Mouse (Mus musculus) limb, embryonic 13.5 days (tissue): ENCODE measurements around the gene Fsd1. TPM values are rescaled to one million over a fixed set of nuclear protein-coding genes. Genes with fewer than 3 reads are reported as not detected.

Source experiments
- ATAC-seq: fragments of 200-750 bp; cut with Nextera tagmentation; 2 replicates; pipeline ENCODE4 v1.8.0; 2017; ENCODE audit warnings: low read depth, moderate number of reproducible peaks, moderate TSS enrichment; ENCODE audit not compliant: low FRiP score
- H3K27ac ChIP-seq: fragments of 300-500 bp; sonication (generic); 2 replicates; pipeline ENCODE4 v1.5.1; 2015; ENCODE audit warnings: inconsistent platforms, mild to moderate bottlenecking, moderate library complexity
- H3K27me3 ChIP-seq: fragments of 300-500 bp; sonication (generic); 2 replicates; pipeline ENCODE4 v1.6.1; 2015; ENCODE audit warnings: mild to moderate bottlenecking, inconsistent platforms
- H3K36me3 ChIP-seq: fragments of 300-500 bp; sonication (generic); 2 replicates; pipeline ENCODE4 v1.6.1; 2015; ENCODE audit warnings: inconsistent platforms, mild to moderate bottlenecking, moderate library complexity
- H3K4me1 ChIP-seq: fragments of 300-500 bp; sonication (generic); 2 replicates; pipeline ENCODE4 v1.6.1; 2015; ENCODE audit warnings: inconsistent platforms
- H3K4me2 ChIP-seq: fragments of 300-500 bp; sonication (generic); replicated peaks from 2 replicates; pipeline ENCODE4 v1.6.1; 2015; ENCODE audit warnings: inconsistent platforms, mild to moderate bottlenecking, moderate library complexity
- H3K4me3 ChIP-seq: fragments of 300-500 bp; sonication (generic); 2 replicates; pipeline ENCODE4 v1.5.1; 2015; ENCODE audit warnings: moderate library complexity, mild to moderate bottlenecking, inconsistent platforms
- H3K9ac ChIP-seq: fragments of 300-500 bp; sonication (generic); 2 replicates; pipeline ENCODE4 v1.6.1; 2015; ENCODE audit warnings: mild to moderate bottlenecking, inconsistent platforms
- H3K9me3 ChIP-seq: fragments of 300-500 bp; sonication (generic); 2 replicates; pipeline ENCODE4 v1.6.1; 2016; ENCODE audit warnings: inconsistent platforms
- WGBS: fragments of 180-500 bp; shearing (Covaris S2); methylation state at CpG from one replicate; pipeline ENCODE4 v1.1.7; 2015; 5-methylcytosine and 5-hydroxymethylcytosine counted together
- polyA plus RNA-seq: library from polyadenylated mRNA; unstranded; fragments of >200 nt; fragmentation: Nextera tagmentation; extraction: Ambion mirVana; gene quantifications from 2 replicates; pipeline ENCODE4 v1.2.1, GENCODE M21; 2015

Fsd1 gene
- polyA plus RNA-seq, 1 experiment from 2014 or later = 36.4 TPM

- WGBS = 1% methylated on average over 26 of the region's 26 CpGs
- Histone ChIP-seq H3K36me3 (peaks cover 6% of the 10 kb centered on the region), H3K27ac (no peak overlapping the region), H3K9ac (peak overlapping the region; percentile 62), H3K4me2 (peak overlapping the region; percentile 80), H3K4me1 (peaks cover 29% of the 10 kb centered on the region), H3K4me3 (peak overlapping the region; percentile 51), H3K27me3 (peaks cover 34% of the 10 kb centered on the region), H3K9me3 (no peaks in the 10 kb centered on the region)
- no peak for ATAC-seq
Measured at GRCm38 (mm10) chr17:55956129-55956528, 30.2 kb upstream of the Fsd1 start.

- peaks cover 10% of the 10 kb centered on the region for H3K36me3 ChIP-seq
- peaks cover 32% of the 10 kb centered on the region for H3K27me3 ChIP-seq
- peaks cover 29% of the 10 kb centered on the region for H3K4me1 ChIP-seq
- H3K27ac ChIP-seq = no peak overlapping the region
- H3K9me3 ChIP-seq = no peaks in the 10 kb centered on the region
- peak overlapping the region; percentile 62; the same call in 1 of the 2 replicates for H3K9ac ChIP-seq
- peak overlapping the region; percentile 51 for H3K4me3 ChIP-seq
- no peak for ATAC-seq
- peak overlapping the region; percentile 80 for H3K4me2 ChIP-seq
- 34% methylated on average over 6 of the region's 6 CpGs for WGBS
Measured at GRCm38 (mm10) chr17:55956591-55956990, 29.7 kb upstream of the Fsd1 start.

- H3K9ac ChIP-seq = peak overlapping the region; percentile 4; the same call in 1 of the 2 replicates
- H3K36me3 ChIP-seq = peaks cover 16% of the 10 kb centered on the region
- H3K27me3 ChIP-seq = peaks cover 30% of the 10 kb centered on the region
- H3K4me3 ChIP-seq = no peak overlapping the region
- 13% methylated on average over 9 of the region's 9 CpGs for WGBS
- peaks cover 29% of the 10 kb centered on the region for H3K4me1 ChIP-seq
- H3K27ac ChIP-seq = no peak overlapping the region
- no peak for ATAC-seq
- no peaks in the 10 kb centered on the region for H3K9me3 ChIP-seq
- peak overlapping the region; percentile 80; the same call in 1 of the 2 replicates for H3K4me2 ChIP-seq
Measured at GRCm38 (mm10) chr17:55957168-55957567, 29.1 kb upstream of the Fsd1 start.

- WGBS = 80% methylated on average over 13 of the region's 13 CpGs
- Histone ChIP-seq H3K9ac (peak overlapping the region; percentile 70), H3K9me3 (no peaks in the 10 kb centered on the region), H3K36me3 (peaks cover 20% of the 10 kb centered on the region), H3K4me2 (peak overlapping the region; percentile 78), H3K4me3 (peak overlapping the region; percentile 51), H3K27ac (peak overlapping the region; percentile 65; the same call in 1 of the 2 replicates), H3K27me3 (peaks cover 23% of the 10 kb centered on the region), H3K4me1 (peaks cover 29% of the 10 kb centered on the region)
- ATAC-seq = no peak
Measured at GRCm38 (mm10) chr17:55957726-55958583, 28.4 kb upstream of the Fsd1 start.

- Histone ChIP-seq H3K4me2 (peak overlapping the region; percentile 78), H3K4me3 (peak overlapping the region; percentile 51), H3K36me3 (peaks cover 26% of the 10 kb centered on the region), H3K9me3 (no peaks in the 10 kb centered on the region), H3K27me3 (peaks cover 22% of the 10 kb centered on the region), H3K27ac (peak overlapping the region; percentile 65; the same call in 1 of the 2 replicates), H3K4me1 (peaks cover 29% of the 10 kb centered on the region), H3K9ac (peak overlapping the region; percentile 70)
- no peak for ATAC-seq
- WGBS = 33% methylated on average over 2 of the region's 2 CpGs
Measured at GRCm38 (mm10) chr17:55958584-55958886, 27.8 kb upstream of the Fsd1 start.

GRCm38 (mm10) chr17:55958918-55959728 is 27.2 kb upstream of the Fsd1 start, which contains the start of gene Yju2:
TSS of gene Yju2 (plus strand) at chr17:55959099.
- H3K9me3 ChIP-seq = no peaks in the 10 kb centered on the region
- peaks cover 17% of the 10 kb centered on the region for H3K27me3 ChIP-seq
- H3K4me3 ChIP-seq = peak within 1 kb of the TSS; percentile 51
- peak within 1 kb of the TSS; percentile 70 for H3K9ac ChIP-seq
- peaks cover 29% of the 10 kb centered on the region for H3K4me1 ChIP-seq
- ATAC-seq = peak; percentile 93
- H3K27ac ChIP-seq = peak within 1 kb of the TSS; percentile 90
- H3K4me2 ChIP-seq = peak within 1 kb of the TSS; percentile 78
- under 1% methylated on average over 45 of the region's 46 CpGs for WGBS
- H3K36me3 ChIP-seq = peaks cover 31% of the 10 kb centered on the region

GRCm38 (mm10) chr17:55959946-55960740 is 26.2 kb upstream of the Fsd1 start:
- Histone ChIP-seq H3K4me3 (peak overlapping the region; percentile 51), H3K27ac (peak overlapping the region; percentile 90; the same call in 1 of the 2 replicates), H3K36me3 (peaks cover 41% of the 10 kb centered on the region), H3K9me3 (no peaks in the 10 kb centered on the region), H3K9ac (peak overlapping the region; percentile 58), H3K4me1 (peaks cover 29% of the 10 kb centered on the region), H3K4me2 (peak overlapping the region; percentile 78), H3K27me3 (peaks cover 6% of the 10 kb centered on the region)
- 76% methylated on average over 10 of the region's 10 CpGs for WGBS
- ATAC-seq = no peak

- H3K27ac ChIP-seq = no peak overlapping the region
- no peak overlapping the region for H3K4me3 ChIP-seq
- no peak for ATAC-seq
- no peaks in the 10 kb centered on the region for H3K9me3 ChIP-seq
- peaks cover 46% of the 10 kb centered on the region for H3K36me3 ChIP-seq
- H3K9ac ChIP-seq = 0 out of 2 replicates have a peak overlapping the region, but pooled peaks have one; percentile 58
- H3K4me2 ChIP-seq = no peak overlapping the region
- peaks cover 29% of the 10 kb centered on the region for H3K4me1 ChIP-seq
- H3K27me3 ChIP-seq = no peaks in the 10 kb centered on the region
Measured at GRCm38 (mm10) chr17:55960791-55961190, 25.5 kb upstream of the Fsd1 start.

- peaks cover 23% of the 10 kb centered on the region for H3K4me1 ChIP-seq
- 93% methylated on average over 7 of the region's 7 CpGs for WGBS
- peaks cover 54% of the 10 kb centered on the region for H3K36me3 ChIP-seq
- no peak overlapping the region for H3K27ac ChIP-seq
- H3K4me3 ChIP-seq = no peak overlapping the region
- no peak for ATAC-seq
- H3K9me3 ChIP-seq = no peaks in the 10 kb centered on the region
- H3K9ac ChIP-seq = no peak overlapping the region
- no peak overlapping the region for H3K4me2 ChIP-seq
- H3K27me3 ChIP-seq = no peaks in the 10 kb centered on the region
Measured at GRCm38 (mm10) chr17:55961631-55962030, 24.7 kb upstream of the Fsd1 start.

GRCm38 (mm10) chr17:55963171-55963570 is 23.1 kb upstream of the Fsd1 start:
- no peak for ATAC-seq
- Histone ChIP-seq H3K9ac (no peak overlapping the region), H3K4me3 (no peak overlapping the region), H3K36me3 (peaks cover 69% of the 10 kb centered on the region), H3K27ac (no peak overlapping the region), H3K4me2 (no peak overlapping the region), H3K9me3 (no peaks in the 10 kb centered on the region), H3K4me1 (peaks cover 11% of the 10 kb centered on the region), H3K27me3 (no peaks in the 10 kb centered on the region)
- 78% methylated on average over 14 of the region's 14 CpGs for WGBS

GRCm38 (mm10) chr17:55964496-55964895 is 21.8 kb upstream of the Fsd1 start:
- Histone ChIP-seq H3K4me3 (no peak overlapping the region), H3K36me3 (peaks cover 72% of the 10 kb centered on the region)
- WGBS = 91% methylated on average over 10 of the region's 10 CpGs

More at GRCm38 (mm10) chr17:55964496-55964895, 21.8 kb upstream of the Fsd1 start:
- no peak overlapping the region for H3K27ac ChIP-seq
- H3K4me1 ChIP-seq = peaks cover 8% of the 10 kb centered on the region
- no peak overlapping the region for H3K4me2 ChIP-seq
- no peak for ATAC-seq
- H3K9me3 ChIP-seq = no peaks in the 10 kb centered on the region
- H3K9ac ChIP-seq = no peak overlapping the region
- H3K27me3 ChIP-seq = no peaks in the 10 kb centered on the region
